Mouse (Mus musculus) liver, embryonic 13.5 days (tissue): ENCODE data around the gene Txn2. TPM values are rescaled to one million over a fixed set of nuclear protein-coding genes. Genes with fewer than 3 reads are reported as not detected.

ENCODE experiments used
- ATAC-seq: fragments of 200-750 bp; cut with Nextera tagmentation; 2 replicates; pipeline ENCODE4 v1.8.0; 2017; ENCODE audit warnings: low read depth, mild to moderate bottlenecking, moderate number of reproducible peaks, moderate library complexity
- DNase-seq: peaks from one replicate; pipeline ENCODE4 v3.0.0; 2022
- H3K27ac ChIP-seq: fragments of 300-500 bp; sonication (generic); 2 replicates; pipeline ENCODE4 v1.5.1; 2015; ENCODE audit warnings: moderate library complexity, mild to moderate bottlenecking, inconsistent platforms
- H3K27me3 ChIP-seq: fragments of 300-500 bp; sonication (generic); 2 replicates; pipeline ENCODE4 v1.6.1; 2015; ENCODE audit warnings: mild to moderate bottlenecking, inconsistent platforms
- H3K36me3 ChIP-seq: fragments of 300-500 bp; sonication (generic); 2 replicates; pipeline ENCODE4 v1.6.1; 2015; ENCODE audit warnings: mild to moderate bottlenecking, inconsistent platforms
- H3K4me1 ChIP-seq: fragments of 300-500 bp; sonication (generic); replicated peaks from 2 replicates; pipeline ENCODE4 v1.6.1; 2015; ENCODE audit warnings: inconsistent platforms
- H3K4me2 ChIP-seq: fragments of 300-500 bp; sonication (generic); 2 replicates; pipeline ENCODE4 v1.6.1; 2015; ENCODE audit warnings: inconsistent platforms, mild to moderate bottlenecking, moderate library complexity
- H3K4me3 ChIP-seq: fragments of 300-500 bp; sonication (generic); replicated peaks from 2 replicates; pipeline ENCODE4 v1.5.1; 2015; ENCODE audit warnings: mild to moderate bottlenecking, inconsistent platforms
- H3K9ac ChIP-seq: fragments of 300-500 bp; sonication (generic); 2 replicates; pipeline ENCODE4 v1.6.1; 2015; ENCODE audit warnings: mild to moderate bottlenecking, inconsistent platforms
- H3K9me3 ChIP-seq: fragments of 300-500 bp; sonication (generic); replicated peaks from 2 replicates; pipeline ENCODE4 v1.6.1; 2016; ENCODE audit warnings: inconsistent platforms
- WGBS: fragments of 180-500 bp; shearing (Covaris S2); methylation state at CpG from one replicate; pipeline ENCODE4 v1.1.7; 2015; ENCODE audit not compliant: insufficient replicate concordance; 5-methylcytosine and 5-hydroxymethylcytosine counted together
- polyA plus RNA-seq: library from polyadenylated mRNA; unstranded; fragments of >200 nt; fragmentation: Nextera tagmentation; extraction: Ambion mirVana; gene quantifications from 2 replicates; pipeline ENCODE4 v1.2.1, GENCODE M21; 2015

Gene Txn2
- polyA plus RNA-seq, 1 experiment from 2014 or later = 238 TPM

DNA sequence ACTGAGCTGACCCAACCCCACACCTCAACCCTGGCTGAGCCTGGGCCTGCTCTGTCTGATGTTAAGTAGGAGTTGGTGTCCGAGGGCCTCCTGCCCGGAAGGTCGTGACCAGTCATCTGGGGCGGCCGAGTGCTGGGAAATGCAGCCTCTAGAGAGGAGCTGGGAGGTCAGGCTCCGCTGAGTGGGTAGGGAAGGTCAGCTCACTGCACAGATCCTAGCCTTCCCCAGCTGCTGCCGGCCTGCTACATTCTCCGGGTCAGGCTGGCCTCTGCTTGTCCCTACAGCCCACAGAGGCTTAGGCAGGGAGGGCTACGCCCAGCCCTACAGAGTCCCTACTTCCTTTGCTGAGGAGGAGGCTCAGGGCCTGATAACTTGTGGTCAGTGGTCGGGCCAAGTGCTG is 22.3 kb downstream of the Txn2 start:
- ATAC-seq (0 out of 2 replicates have a peak, but pooled peaks have one; percentile 19), DNase-seq (no peak)
- Histone ChIP-seq H3K9me3 (no peaks in the 10 kb centered on the region), H3K4me2 (no peak overlapping the region), H3K27me3 (peaks cover 30% of the 10 kb centered on the region), H3K4me1 (peaks cover 47% of the 10 kb centered on the region), H3K27ac (no peak overlapping the region), H3K9ac (no peak overlapping the region), H3K36me3 (no peaks in the 10 kb centered on the region), H3K4me3 (no peak overlapping the region)
- 48% methylated on average over 10 of the region's 10 CpGs for WGBS

- WGBS = 75% methylated on average over 8 of the region's 8 CpGs
- H3K4me3 ChIP-seq = no peak overlapping the region
- ATAC-seq (no peak), DNase-seq (no peak)
- H3K36me3 ChIP-seq = no peaks in the 10 kb centered on the region
- no peak overlapping the region for H3K27ac ChIP-seq
- H3K27me3 ChIP-seq = peaks cover 30% of the 10 kb centered on the region
- H3K9me3 ChIP-seq = no peaks in the 10 kb centered on the region
- H3K9ac ChIP-seq = no peak overlapping the region
- no peak overlapping the region for H3K4me2 ChIP-seq
- peaks cover 46% of the 10 kb centered on the region for H3K4me1 ChIP-seq
These were observed 22.7 kb downstream of the Txn2 start for GRCm38 (mm10) chr15:77906081-77906480.

DNA sequence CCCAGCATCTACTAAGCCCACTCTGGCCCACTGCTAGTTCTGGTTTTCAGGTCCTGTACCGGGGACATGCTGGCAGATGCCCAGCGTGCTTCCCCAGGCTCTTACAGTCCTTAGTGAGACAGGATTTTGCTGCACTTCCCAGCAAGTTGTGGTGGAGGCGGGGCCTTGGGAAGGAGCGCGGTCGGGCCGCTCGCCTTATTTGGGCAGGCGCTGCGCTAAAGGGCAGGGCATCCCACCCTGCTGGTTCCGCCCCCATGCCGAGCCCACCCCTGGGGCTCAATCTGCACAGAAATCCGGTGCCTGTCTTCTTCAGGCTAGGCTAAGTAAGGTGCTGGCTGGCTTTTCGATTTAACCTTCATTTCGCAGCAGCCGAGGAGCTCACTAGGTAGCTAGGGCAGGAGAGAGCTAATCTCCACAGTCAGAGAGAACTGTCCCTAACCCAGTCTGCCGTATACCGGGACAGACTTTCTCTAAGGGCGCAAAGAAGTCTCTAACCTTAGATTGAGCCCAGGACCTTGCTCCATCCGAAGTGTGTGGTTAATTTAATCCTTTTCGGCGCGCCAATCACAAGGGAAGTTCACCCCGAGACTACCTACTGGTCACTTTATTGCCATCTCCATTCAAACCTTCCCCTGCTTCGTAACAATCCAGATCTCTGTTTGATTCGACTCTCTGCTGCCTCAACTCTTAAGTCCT is 23.4 kb downstream of the Txn2 start:
- H3K9ac ChIP-seq = peak overlapping the region; percentile 33; the same call in 1 of the 2 replicates
- WGBS = 9% methylated on average over 26 of the region's 26 CpGs
- H3K4me1 ChIP-seq = peaks cover 41% of the 10 kb centered on the region
- H3K27me3 ChIP-seq = peaks cover 30% of the 10 kb centered on the region
- peak overlapping the region; percentile 28; the same call in 1 of the 2 replicates for H3K4me3 ChIP-seq
- H3K4me2 ChIP-seq = peak overlapping the region; percentile 57
- H3K36me3 ChIP-seq = no peaks in the 10 kb centered on the region
- no peaks in the 10 kb centered on the region for H3K9me3 ChIP-seq
- DNase-seq (peak; percentile 28), ATAC-seq (peak; percentile 59)
- no peak overlapping the region for H3K27ac ChIP-seq

DNA sequence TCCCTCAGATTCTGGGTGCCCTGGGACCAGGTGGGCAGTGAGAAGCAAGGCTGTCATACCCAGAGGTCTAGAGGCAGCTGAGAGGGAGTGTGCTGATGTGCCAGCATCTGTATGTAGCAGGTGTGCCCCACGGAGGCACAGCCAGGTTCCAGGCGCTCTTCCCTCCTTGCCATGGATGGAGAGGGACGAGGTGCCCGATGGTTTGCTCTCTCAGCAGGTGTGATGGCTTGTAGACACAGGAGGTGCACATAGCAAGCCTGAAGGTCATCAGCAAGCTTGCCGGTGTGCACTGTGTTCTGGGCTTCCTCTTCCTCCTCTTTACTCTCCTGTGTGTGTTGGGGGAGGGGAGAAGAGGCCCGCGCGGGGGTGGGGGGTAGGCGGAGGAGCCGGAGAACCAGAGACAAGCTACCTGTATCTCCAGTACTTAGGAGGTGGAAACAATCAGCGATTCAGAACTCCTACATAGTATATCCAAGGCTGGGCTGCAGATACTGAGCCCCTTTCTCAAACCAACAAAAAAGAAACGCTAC is 24.4 kb downstream of the Txn2 start:
- no peak overlapping the region for H3K9ac ChIP-seq
- 18% methylated on average over 12 of the region's 12 CpGs for WGBS

DNA sequence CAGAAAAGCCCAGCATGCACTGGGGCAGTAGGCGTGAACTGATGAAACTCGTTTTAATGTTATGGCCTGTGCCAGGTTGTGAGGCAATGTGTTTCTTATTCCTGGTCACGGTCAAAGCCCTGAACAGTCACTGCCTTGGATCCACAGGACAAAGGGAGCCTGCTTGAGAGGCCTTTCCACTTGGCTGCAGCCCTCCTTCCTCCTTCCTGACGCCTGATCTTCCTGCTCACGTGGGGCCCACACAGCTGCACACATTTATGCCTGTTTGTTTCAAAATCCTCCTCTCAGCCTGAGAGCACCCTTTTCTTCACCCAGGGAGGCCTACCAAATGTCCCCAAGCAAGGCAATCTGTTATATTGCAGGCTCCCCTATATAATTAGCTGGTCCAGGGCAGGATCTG is 25.6 kb downstream of the Txn2 start:
- Histone ChIP-seq H3K36me3 (no peaks in the 10 kb centered on the region), H3K4me1 (peaks cover 37% of the 10 kb centered on the region), H3K9ac (no peak overlapping the region), H3K9me3 (no peaks in the 10 kb centered on the region), H3K4me3 (no peak overlapping the region), H3K27ac (no peak overlapping the region), H3K4me2 (no peak overlapping the region), H3K27me3 (peaks cover 30% of the 10 kb centered on the region)
- no peak for DNase-seq
- 59% methylated on average over 5 of the region's 5 CpGs for WGBS
- ATAC-seq = no peak

More for the DNA sequence above, 24.4 kb downstream of the Txn2 start:
- no peak for DNase-seq
- Histone ChIP-seq H3K4me1 (peaks cover 41% of the 10 kb centered on the region), H3K9me3 (no peaks in the 10 kb centered on the region), H3K4me3 (no peak overlapping the region), H3K4me2 (peak overlapping the region; percentile 57), H3K27ac (no peak overlapping the region), H3K27me3 (peaks cover 30% of the 10 kb centered on the region), H3K36me3 (no peaks in the 10 kb centered on the region)
- ATAC-seq = no peak

DNA sequence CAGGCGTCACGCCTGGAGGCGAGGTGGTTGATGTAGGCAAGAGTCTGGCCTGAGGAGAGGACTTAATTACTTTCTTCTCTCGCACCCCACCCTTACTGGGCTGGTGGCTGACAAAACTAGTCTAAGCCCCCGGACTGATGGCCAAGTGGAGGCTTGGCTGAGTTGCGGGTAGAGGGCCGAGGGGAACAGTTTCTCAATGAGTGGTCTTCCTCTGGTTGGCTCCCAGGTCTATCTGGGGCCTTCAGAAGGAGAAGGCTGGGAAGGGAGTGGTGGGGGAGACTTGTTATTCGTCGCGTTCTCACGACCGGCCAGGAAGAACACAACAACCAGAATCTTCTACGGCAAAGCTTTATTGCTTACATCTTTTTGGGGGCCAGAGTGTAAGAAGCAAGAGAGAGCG is 33.9 kb downstream of the Txn2 start:
- Histone ChIP-seq H3K4me2 (peak overlapping the region; percentile 28), H3K36me3 (no peaks in the 10 kb centered on the region), H3K27me3 (no peaks in the 10 kb centered on the region), H3K27ac (no peak overlapping the region), H3K9me3 (no peaks in the 10 kb centered on the region), H3K4me1 (0 out of 2 replicates have a peak, but pooled peaks cover 13% of the 10 kb centered on the region), H3K4me3 (no peak overlapping the region), H3K9ac (no peak overlapping the region)
- no peak for ATAC-seq
- DNase-seq = no peak
- 72% methylated on average over 13 of the region's 14 CpGs for WGBS

DNA sequence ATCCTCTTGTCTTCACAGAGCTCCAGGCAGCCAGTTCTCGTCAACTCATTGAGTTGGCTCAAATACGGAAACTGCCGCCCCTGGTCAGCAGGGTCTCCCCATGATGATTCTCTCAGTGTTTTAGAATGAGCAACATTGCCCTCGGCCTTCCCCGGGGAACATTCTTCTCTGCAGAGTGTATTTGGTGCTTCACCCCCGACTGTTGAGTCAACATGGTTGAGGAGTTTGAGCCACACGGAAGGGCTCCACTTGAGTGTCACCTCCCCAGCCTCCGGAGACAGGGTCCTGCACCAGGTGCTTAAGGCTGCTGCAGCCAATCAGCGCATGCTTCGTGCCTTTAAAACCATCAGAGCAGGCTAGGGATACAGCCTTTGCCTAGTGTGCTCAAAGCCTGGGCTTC is 35.5 kb downstream of the Txn2 start:
- Histone ChIP-seq H3K4me3 (no peak overlapping the region), H3K9me3 (no peaks in the 10 kb centered on the region), H3K9ac (no peak overlapping the region), H3K27ac (no peak overlapping the region), H3K4me1 (0 out of 2 replicates have a peak, but pooled peaks cover 18% of the 10 kb centered on the region), H3K27me3 (0 out of 2 replicates have a peak, but pooled peaks cover under 1% of the 10 kb centered on the region), H3K4me2 (no peak overlapping the region), H3K36me3 (no peaks in the 10 kb centered on the region)
- DNase-seq (no peak), ATAC-seq (no peak)
- WGBS = 43% methylated on average over 10 of the region's 10 CpGs

DNA sequence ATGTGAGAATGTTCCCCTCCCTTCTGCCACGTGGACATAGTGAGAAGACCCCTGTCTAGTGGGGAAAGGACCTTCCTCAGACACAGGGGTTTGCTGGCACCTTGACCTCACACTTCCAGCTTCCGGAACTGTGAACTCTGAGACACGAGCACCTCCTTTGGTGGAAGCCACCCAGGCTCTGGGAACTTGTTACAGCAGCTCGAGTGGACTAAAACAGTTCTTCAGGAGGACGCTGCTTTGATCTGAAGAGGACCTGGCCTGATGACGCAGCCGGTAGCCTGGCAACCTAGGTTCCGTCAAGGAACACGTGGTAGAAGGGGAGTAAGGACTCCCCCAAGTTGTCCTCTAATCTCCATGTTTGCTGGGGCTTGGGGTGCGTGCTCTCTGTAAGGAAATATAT is 36.4 kb downstream of the Txn2 start:
- no peak overlapping the region for H3K27ac ChIP-seq
- DNase-seq (no peak), ATAC-seq (no peak)
- no peak overlapping the region for H3K4me2 ChIP-seq
- no peaks in the 10 kb centered on the region for H3K9me3 ChIP-seq
- 74% methylated on average over 10 of the region's 10 CpGs for WGBS
- H3K9ac ChIP-seq = no peak overlapping the region
- no peaks in the 10 kb centered on the region for H3K36me3 ChIP-seq
- H3K4me1 ChIP-seq = 0 out of 2 replicates have a peak, but pooled peaks cover 19% of the 10 kb centered on the region
- H3K27me3 ChIP-seq = 0 out of 2 replicates have a peak, but pooled peaks cover 2% of the 10 kb centered on the region
- H3K4me3 ChIP-seq = no peak overlapping the region

- Histone ChIP-seq H3K4me1 (0 out of 2 replicates have a peak, but pooled peaks cover 24% of the 10 kb centered on the region), H3K36me3 (no peaks in the 10 kb centered on the region), H3K9ac (no peak overlapping the region), H3K27me3 (0 out of 2 replicates have a peak, but pooled peaks cover 2% of the 10 kb centered on the region), H3K4me3 (no peak overlapping the region), H3K4me2 (no peak overlapping the region), H3K27ac (no peak overlapping the region), H3K9me3 (no peaks in the 10 kb centered on the region)
- 69% methylated on average over 8 of the region's 8 CpGs for WGBS
- no peak for ATAC-seq
- DNase-seq = no peak
These were observed 37.0 kb downstream of the Txn2 start for GRCm38 (mm10) chr15:77891766-77892165.

GRCm38 (mm10) chr15:77889761-77890422 is 38.9 kb downstream of the Txn2 start:
- no peak overlapping the region for H3K27ac ChIP-seq
- no peak for ATAC-seq
- WGBS = 54% methylated on average over 4 of the region's 4 CpGs

GRCm38 (mm10) chr15:77888286-77888685 is 40.5 kb downstream of the Txn2 start:
- DNase-seq = no peak
- 41% methylated on average over 7 of the region's 7 CpGs for WGBS

More at GRCm38 (mm10) chr15:77889761-77890422, 38.9 kb downstream of the Txn2 start:
- Histone ChIP-seq H3K4me1 (peaks cover 38% of the 10 kb centered on the region), H3K4me2 (no peak overlapping the region), H3K9ac (no peak overlapping the region), H3K36me3 (no peaks in the 10 kb centered on the region), H3K27me3 (0 out of 2 replicates have a peak, but pooled peaks cover 2% of the 10 kb centered on the region), H3K9me3 (no peaks in the 10 kb centered on the region), H3K4me3 (no peak overlapping the region)
- no peak for DNase-seq

More at GRCm38 (mm10) chr15:77888286-77888685, 40.5 kb downstream of the Txn2 start:
- Histone ChIP-seq H3K27ac (no peak overlapping the region), H3K27me3 (peaks cover 2% of the 10 kb centered on the region; the same call in 1 of the 2 replicates), H3K9me3 (no peaks in the 10 kb centered on the region), H3K9ac (no peak overlapping the region), H3K4me3 (no peak overlapping the region), H3K4me2 (no peak overlapping the region), H3K36me3 (no peaks in the 10 kb centered on the region), H3K4me1 (peaks cover 41% of the 10 kb centered on the region)
- ATAC-seq = no peak
